ENCODE assay signal across 10 mouse cellular contexts in genomic region chr5:118877831-118878230, GRCm38 (mm10).
DNase-seq lines count a peak whose midpoint lies in the region; ATAC-seq lines count a peak whose summit lies in the region.
"Had no signal": no experiment of that assay in that cellular context is flagged by ENCODE, and none has a peak within 500 bp of the region (broad histone marks: within the 10 kb centered on the region; RNA-seq: fewer than 3 reads in every experiment).

No protein-coding gene starts in this region.

- H3K9ac ChIP-seq in forebrain, embryonic 13.5 days: no peak overlapping the region
- 0 out of 2 replicates have a peak overlapping the region, but pooled peaks have one; percentile 41 for H3K9ac ChIP-seq in kidney, embryonic 16.5 days (replicated peaks; ENCODE audit: low read length)
- H3K9ac ChIP-seq in intestine, embryonic 16.5 days (ENCODE audit: low read depth, low read length): no peak overlapping the region
- H3K9ac ChIP-seq in midbrain, embryonic 14.5 days (replicated peaks; ENCODE audit: low read length): no peak overlapping the region

- ATAC-seq in forebrain, embryonic 13.5 days: no peak
- ATAC-seq in kidney, embryonic 16.5 days (ENCODE audit: low FRiP score, low TSS enrichment): no peak
- no peak for ATAC-seq in intestine, embryonic 16.5 days
- ATAC-seq in midbrain, embryonic 14.5 days (ENCODE audit: low FRiP score, low TSS enrichment): no peak

- no peak overlapping the region for H3K27ac ChIP-seq in forebrain, embryonic 10.5 days
- no peak overlapping the region for H3K27ac ChIP-seq in forebrain, embryonic 13.5 days
- H3K27ac ChIP-seq in kidney, embryonic 16.5 days (ENCODE audit: low read length): 0 out of 2 replicates have a peak overlapping the region, but pooled peaks have one; percentile 56
- H3K27ac ChIP-seq in embryonic facial prominence, embryonic 10.5 days (replicated peaks): peak overlapping the region; percentile 82
- H3K27ac ChIP-seq in intestine, embryonic 16.5 days (ENCODE audit: low read length): no peak overlapping the region
- H3K27ac ChIP-seq in midbrain, embryonic 14.5 days (replicated peaks; ENCODE audit: low read depth, low read length): no peak overlapping the region

- no peak for DNase-seq in forebrain, embryonic 10.5 days (ENCODE audit: extremely low spot score, low spot score)
- no peak for DNase-seq in kidney, adult 11 months
- peak; percentile 43 for DNase-seq in embryonic facial prominence, embryonic 10.5 days (ENCODE audit: low spot score)
- no peak for DNase-seq in midbrain, embryonic 14.5 days
- DNase-seq in gastrocnemius, postnatal 4 days (ENCODE audit: low spot score in 2 of 2): no peak
- DNase-seq: cerebellum, adult 18-20 months had no signal

- H3K9me3 ChIP-seq in forebrain, embryonic 10.5 days: no peaks in the 10 kb centered on the region
- H3K9me3 ChIP-seq in forebrain, embryonic 13.5 days (replicated peaks): no peaks in the 10 kb centered on the region
- no peaks in the 10 kb centered on the region for H3K9me3 ChIP-seq in kidney, embryonic 16.5 days (ENCODE audit: low read length)
- 0 out of 2 replicates have a peak, but pooled peaks cover 2% of the 10 kb centered on the region for H3K9me3 ChIP-seq in embryonic facial prominence, embryonic 10.5 days
- no peaks in the 10 kb centered on the region for H3K9me3 ChIP-seq in intestine, embryonic 16.5 days (ENCODE audit: control insufficient read depth, low read length)
- H3K9me3 ChIP-seq in midbrain, embryonic 14.5 days (ENCODE audit: control insufficient read depth, low read length): no peaks in the 10 kb centered on the region

- H3K4me3 ChIP-seq in forebrain, embryonic 10.5 days: 0 out of 2 replicates have a peak overlapping the region, but pooled peaks have one; percentile 46
- H3K4me3 ChIP-seq in forebrain, embryonic 13.5 days: no peak overlapping the region
- H3K4me3 ChIP-seq in kidney, embryonic 16.5 days (ENCODE audit: low read length): no peak overlapping the region
- H3K4me3 ChIP-seq in embryonic facial prominence, embryonic 10.5 days: peak overlapping the region; percentile 52
- H3K4me3 ChIP-seq in intestine, embryonic 16.5 days (ENCODE audit: low read length): no peak overlapping the region
- H3K4me3 ChIP-seq in midbrain, embryonic 14.5 days (replicated peaks; ENCODE audit: low read depth, low read length): no peak overlapping the region
- H3K4me3 ChIP-seq: myocyte had no signal

- 25% methylated on average over 10 of the region's 10 CpGs for WGBS in forebrain, embryonic 10.5 days
- WGBS in forebrain, embryonic 13.5 days: 22% methylated on average over 9 of the region's 10 CpGs
- WGBS in kidney, embryonic 16.5 days: 18% methylated on average over 9 of the region's 10 CpGs
- 14% methylated on average over 9 of the region's 10 CpGs for WGBS in embryonic facial prominence, embryonic 10.5 days
- WGBS in intestine, embryonic 16.5 days: 25% methylated on average over 10 of the region's 10 CpGs
- WGBS in midbrain, embryonic 14.5 days: 27% methylated on average over 9 of the region's 10 CpGs

- H3K4me1 ChIP-seq in forebrain, embryonic 10.5 days: peaks cover 32% of the 10 kb centered on the region
- peaks cover 15% of the 10 kb centered on the region for H3K4me1 ChIP-seq in forebrain, embryonic 13.5 days
- H3K4me1 ChIP-seq in kidney, embryonic 16.5 days (ENCODE audit: insufficient read depth, low read length): peaks cover 23% of the 10 kb centered on the region; the same call in 1 of the 2 replicates
- peaks cover 56% of the 10 kb centered on the region for H3K4me1 ChIP-seq in embryonic facial prominence, embryonic 10.5 days
- peaks cover 8% of the 10 kb centered on the region for H3K4me1 ChIP-seq in intestine, embryonic 16.5 days (ENCODE audit: control insufficient read depth, insufficient read depth, low read length)
- H3K4me1 ChIP-seq in midbrain, embryonic 14.5 days (ENCODE audit: control insufficient read depth, insufficient read depth, low read length): no peaks in the 10 kb centered on the region

- no peaks in the 10 kb centered on the region for H3K36me3 ChIP-seq in forebrain, embryonic 10.5 days (replicated peaks)
- no peaks in the 10 kb centered on the region for H3K36me3 ChIP-seq in forebrain, embryonic 13.5 days (ENCODE audit: poor library complexity, severe bottlenecking)
- no peaks in the 10 kb centered on the region for H3K36me3 ChIP-seq in kidney, embryonic 16.5 days (ENCODE audit: insufficient read depth, low read length)
- H3K36me3 ChIP-seq in embryonic facial prominence, embryonic 10.5 days (replicated peaks): no peaks in the 10 kb centered on the region
- no peaks in the 10 kb centered on the region for H3K36me3 ChIP-seq in intestine, embryonic 16.5 days (ENCODE audit: control insufficient read depth, insufficient read depth, low read length)
- H3K36me3 ChIP-seq in midbrain, embryonic 14.5 days (ENCODE audit: control insufficient read depth, insufficient read depth, low read length): no peaks in the 10 kb centered on the region

- no peak overlapping the region for H3K4me2 ChIP-seq in forebrain, embryonic 13.5 days
- peak overlapping the region; percentile 48 for H3K4me2 ChIP-seq in kidney, embryonic 16.5 days (replicated peaks; ENCODE audit: low read depth, low read length)
- peak overlapping the region; percentile 64 for H3K4me2 ChIP-seq in intestine, embryonic 16.5 days (ENCODE audit: low read depth, low read length)
- H3K4me2 ChIP-seq in midbrain, embryonic 14.5 days (ENCODE audit: low read length): no peak overlapping the region

- peaks cover 89% of the 10 kb centered on the region for H3K27me3 ChIP-seq in forebrain, embryonic 10.5 days (ENCODE audit: poor library complexity, severe bottlenecking)
- H3K27me3 ChIP-seq in forebrain, embryonic 13.5 days: peaks cover 58% of the 10 kb centered on the region
- H3K27me3 ChIP-seq in kidney, embryonic 16.5 days (ENCODE audit: insufficient read depth, low read length): peaks cover 55% of the 10 kb centered on the region
- H3K27me3 ChIP-seq in embryonic facial prominence, embryonic 10.5 days (replicated peaks; ENCODE audit: low read depth, poor library complexity, severe bottlenecking): peaks cover 62% of the 10 kb centered on the region
- H3K27me3 ChIP-seq in intestine, embryonic 16.5 days (replicated peaks; ENCODE audit: control insufficient read depth, insufficient read depth, low read length): 0 out of 2 replicates have a peak, but pooled peaks cover 4% of the 10 kb centered on the region
- H3K27me3 ChIP-seq in midbrain, embryonic 14.5 days (ENCODE audit: control insufficient read depth, insufficient read depth, low read length): peaks cover 48% of the 10 kb centered on the region

Comparison
In these comparisons a context has a peak if more than half of its experiments do, and no peak if none do; other contexts are left out.
1. H3K4me3 ChIP-seq: peak in forebrain, embryonic 10.5 days (single experiment) and embryonic facial prominence, embryonic 10.5 days (single experiment); none in forebrain, embryonic 13.5 days (single experiment), kidney, embryonic 16.5 days (single experiment), intestine, embryonic 16.5 days (single experiment) and midbrain, embryonic 14.5 days (single experiment).
2. H3K27ac ChIP-seq: peak in kidney, embryonic 16.5 days (single experiment) and embryonic facial prominence, embryonic 10.5 days (single experiment); none in forebrain, embryonic 10.5 days (single experiment), forebrain, embryonic 13.5 days (single experiment), intestine, embryonic 16.5 days (single experiment) and midbrain, embryonic 14.5 days (single experiment).
3. H3K4me2 ChIP-seq: peak in kidney, embryonic 16.5 days (single experiment) and intestine, embryonic 16.5 days (single experiment); none in forebrain, embryonic 13.5 days (single experiment) and midbrain, embryonic 14.5 days (single experiment).